Mouse (Mus musculus): ENCODE measurements around the gene BC024063. TPM values are rescaled to one million over a fixed set of nuclear protein-coding genes. Genes with fewer than 3 reads are reported as not detected.

Gene BC024063
- polyA plus RNA-seq, 1 experiment from 2014 or later: 10.3 TPM

- H3K4me3 ChIP-seq (replicated peaks; ENCODE audit: low read depth, low read length): no peak overlapping the region
- no peak overlapping the region for H3K4me2 ChIP-seq (ENCODE audit: low read length)
- H3K36me3 ChIP-seq (ENCODE audit: control insufficient read depth, insufficient read depth, low read length): peaks cover 52% of the 10 kb centered on the region
- H3K9me3 ChIP-seq (ENCODE audit: control insufficient read depth, low read length): peaks cover 67% of the 10 kb centered on the region
- H3K4me1 ChIP-seq (ENCODE audit: control insufficient read depth, insufficient read depth, low read length): no peaks in the 10 kb centered on the region
- ATAC-seq (ENCODE audit: low FRiP score, low TSS enrichment): no peak
- H3K27ac ChIP-seq (replicated peaks; ENCODE audit: low read depth, low read length): no peak overlapping the region
- no peak overlapping the region for H3K9ac ChIP-seq (replicated peaks; ENCODE audit: low read length)
- no peaks in the 10 kb centered on the region for H3K27me3 ChIP-seq (ENCODE audit: control insufficient read depth, insufficient read depth, low read length)
- 95% methylated on average over 1 of the region's 1 CpGs for WGBS
- DNase-seq: no peak
These were observed 62.1 kb downstream of the BC024063 start for GRCm38 (mm10) chr10:82145282-82145681.

GRCm38 (mm10) chr10:82147571-82147970 lies 64.4 kb downstream of the BC024063 start:
- Histone ChIP-seq H3K9me3 (ENCODE audit: control insufficient read depth, low read length) (peaks cover 78% of the 10 kb centered on the region), H3K4me1 (ENCODE audit: control insufficient read depth, insufficient read depth, low read length) (no peaks in the 10 kb centered on the region), H3K36me3 (ENCODE audit: control insufficient read depth, insufficient read depth, low read length) (peaks cover 67% of the 10 kb centered on the region), H3K27ac (replicated peaks; ENCODE audit: low read depth, low read length) (no peak overlapping the region), H3K4me3 (replicated peaks; ENCODE audit: low read depth, low read length) (no peak overlapping the region), H3K27me3 (ENCODE audit: control insufficient read depth, insufficient read depth, low read length) (no peaks in the 10 kb centered on the region), H3K4me2 (ENCODE audit: low read length) (no peak overlapping the region), H3K9ac (replicated peaks; ENCODE audit: low read length) (no peak overlapping the region)
- 83% methylated on average over 4 of the region's 4 CpGs for WGBS
- ATAC-seq (ENCODE audit: low FRiP score, low TSS enrichment) (no peak), DNase-seq (no peak)

Other genes starting within 250 kb of the BC024063 start
- 13.8 and 16.2 TPM in 2 replicates for gene Gm32687, start 219.4 kb upstream of the BC024063 start, polyA plus RNA-seq (2014; fragmentation: Nextera tagmentation; extraction: Ambion mirVana)
- 11.0 TPM in 2 replicates for gene Zfp781, start 152.9 kb upstream of the BC024063 start, polyA plus RNA-seq (2014; fragmentation: Nextera tagmentation; extraction: Ambion mirVana)
- gene Zfp873, start 35.2 kb upstream of the BC024063 start, polyA plus RNA-seq (2014; fragmentation: Nextera tagmentation; extraction: Ambion mirVana): 15.5 and 17.9 TPM in 2 replicates
- gene AU041133, start 44.7 kb downstream of the BC024063 start, polyA plus RNA-seq (2014; fragmentation: Nextera tagmentation; extraction: Ambion mirVana): 13.5 and 17.8 TPM in 2 replicates
- gene Zfp938, start 157.9 kb downstream of the BC024063 start, polyA plus RNA-seq (2014; fragmentation: Nextera tagmentation; extraction: Ambion mirVana): 26.5 and 29.8 TPM in 2 replicates
- not detected in 2 replicates for gene 4932415D10Rik, start 233.2 kb downstream of the BC024063 start, polyA plus RNA-seq (2014; fragmentation: Nextera tagmentation; extraction: Ambion mirVana)